ENCODE assay signal across 18 mouse cellular contexts in genomic region chr2:59642722-59643121, GRCm38 (mm10). TPM values are rescaled to one million over a fixed set of nuclear protein-coding genes. Genes with fewer than 3 reads are reported as not detected.
A peak's percentile ranks its signal among the peaks of the same experiment; 100 is the strongest.
DNase-seq lines count a peak whose midpoint lies in the region; ATAC-seq and TF ChIP-seq lines count a peak whose summit lies in the region.
"Had no signal": no experiment of that assay in that cellular context is flagged by ENCODE, and none has a peak within 500 bp of the region (broad histone marks: within the 10 kb centered on the region; RNA-seq: fewer than 3 reads in every experiment).

No protein-coding gene starts in this region.

- peaks cover 37% of the 10 kb centered on the region for H3K4me1 ChIP-seq in lung, embryonic 15.5 days
- H3K4me1 ChIP-seq in bone marrow macrophage, adult 2 months (ENCODE audit: control insufficient read depth, insufficient read depth, low read length): peaks cover 58% of the 10 kb centered on the region
- peaks cover 46% of the 10 kb centered on the region for H3K4me1 ChIP-seq in forebrain, embryonic 10.5 days

- DNase-seq in lung, postnatal 25 days (ENCODE audit: low spot score): no peak
- peak; percentile 94 for DNase-seq in 416B (ENCODE audit: low read depth)
- DNase-seq in c-Kit-positive CD71-positive TER-119-positive erythroid progenitor cells, embryonic 14.5 days (ENCODE audit: low spot score): no peak
- DNase-seq in gastrocnemius, postnatal 10 days: no peak
- DNase-seq in forebrain, embryonic 10.5 days (ENCODE audit: extremely low spot score, low spot score): no peak
- DNase-seq: adrenal gland, postnatal 10 days; B cell, adult 2 months; cerebellum, adult 2 months; cerebellum, postnatal 14 days; gastrocnemius, postnatal 14 days had no signal

- 55% methylated on average over 8 of the region's 8 CpGs for WGBS in lung, embryonic 15.5 days
- WGBS in forebrain, embryonic 10.5 days: 91% methylated on average over 8 of the region's 8 CpGs

- no peak for TF ChIP-seq CTCF in bone marrow macrophage, adult 2 months (IDR thresholded peaks at IDR 0.05; ENCODE audit: low read depth, low read length)

- H3K4me3 ChIP-seq in lung, embryonic 15.5 days: no peak overlapping the region
- H3K4me3 ChIP-seq in bone marrow macrophage, adult 2 months (ENCODE audit: insufficient read depth, low read length): no peak overlapping the region
- no peak overlapping the region for H3K4me3 ChIP-seq in forebrain, embryonic 10.5 days
- H3K4me3 ChIP-seq: embryonic facial prominence, embryonic 12.5 days; forebrain, embryonic 12.5 days; heart, embryonic 12.5 days had no signal

- no peak; the same call in 1 of the 2 replicates for ATAC-seq in lung, embryonic 15.5 days (ENCODE audit: borderline replicate concordance, extremely low read depth, low FRiP score, low TSS enrichment)
- ATAC-seq in megakaryocyte, adult 5-6 weeks (ENCODE audit: poor library complexity, severe bottlenecking): peak; percentile 61
- ATAC-seq: forebrain, embryonic 16.5 days; hindbrain, embryonic 16.5 days had no signal

- no peak overlapping the region for H3K9ac ChIP-seq in lung, embryonic 15.5 days
- H3K9ac ChIP-seq: embryonic facial prominence, embryonic 12.5 days; forebrain, embryonic 12.5 days; heart, embryonic 12.5 days had no signal

- no peak overlapping the region for H3K4me2 ChIP-seq in lung, embryonic 15.5 days
- H3K4me2 ChIP-seq: embryonic facial prominence, embryonic 12.5 days; forebrain, embryonic 12.5 days; heart, embryonic 12.5 days had no signal

- peak overlapping the region; percentile 35; the same call in 1 of the 2 replicates for H3K27ac ChIP-seq in lung, embryonic 15.5 days
- H3K27ac ChIP-seq in bone marrow macrophage, adult 2 months (ENCODE audit: insufficient read depth, low read depth, low read length): peak overlapping the region; percentile 63
- H3K27ac ChIP-seq in forebrain, embryonic 10.5 days: no peak overlapping the region
- H3K27ac ChIP-seq: embryonic facial prominence, embryonic 12.5 days; forebrain, embryonic 12.5 days had no signal

- no peaks in the 10 kb centered on the region for H3K36me3 ChIP-seq in lung, embryonic 15.5 days
- peaks cover 11% of the 10 kb centered on the region for H3K36me3 ChIP-seq in forebrain, embryonic 10.5 days (replicated peaks)
- H3K36me3 ChIP-seq: embryonic facial prominence, embryonic 12.5 days; forebrain, embryonic 12.5 days had no signal

- no peaks in the 10 kb centered on the region for H3K9me3 ChIP-seq in lung, embryonic 15.5 days
- no peaks in the 10 kb centered on the region for H3K9me3 ChIP-seq in forebrain, embryonic 10.5 days
- H3K9me3 ChIP-seq: embryonic facial prominence, embryonic 12.5 days; forebrain, embryonic 12.5 days; heart, embryonic 12.5 days had no signal

- H3K27me3 ChIP-seq in lung, embryonic 15.5 days: no peaks in the 10 kb centered on the region
- peaks cover 16% of the 10 kb centered on the region for H3K27me3 ChIP-seq in forebrain, embryonic 10.5 days (ENCODE audit: poor library complexity, severe bottlenecking)
- H3K27me3 ChIP-seq: embryonic facial prominence, embryonic 12.5 days; heart, embryonic 12.5 days had no signal

- no peak for TF ChIP-seq POLR2A in bone marrow macrophage, adult 2 months (IDR thresholded peaks at IDR 0.05; ENCODE audit: borderline replicate concordance, low read depth, low read length)

RNA-seq across cellular contexts. Expression of gene Tanc1, which starts 30.9 kb away (rescaled TPM):
- polyA plus RNA-seq in lung, embryonic 15.5 days (2015; fragmentation: Nextera tagmentation; extraction: Ambion mirVana): 30.0 and 33.9 TPM in 2 replicates
- polyA plus RNA-seq in bone marrow macrophage, adult 2 months (2012; ENCODE audit: insufficient read depth, insufficient read length, missing spikeins): 6.6 and 8.3 TPM in 2 replicates
- total RNA-seq in megakaryocyte, adult 5-6 weeks (2015): 1.2 and 1.7 TPM in 2 replicates
- total RNA-seq in megakaryocyte, adult 5-6 weeks (2017): 1.7 and 5.7 TPM in 2 replicates
- total RNA-seq in gastrocnemius, postnatal 10 days (2021): 10 to 100 TPM; 13.6 to 21.0 TPM
- polyA plus RNA-seq in forebrain, embryonic 10.5 days (2016; fragmentation: Nextera tagmentation; extraction: Ambion mirVana): 27.6 and 27.7 TPM in 2 replicates
